Mouse (Mus musculus) bone marrow, adult 2 months (tissue): ENCODE results near the gene Fanci.

ENCODE experiments used
- CTCF ChIP-seq: fragments of 200-500 bp; IDR thresholded peaks from 2 replicates; pipeline ENCODE4 v1.5.1; 2011; ENCODE audit warnings: low read length, control low read depth; ENCODE audit not compliant: control insufficient read depth, insufficient read depth
- POLR2A ChIP-seq: fragments of 200-500 bp; IDR thresholded peaks from 2 replicates; pipeline ENCODE4 v1.6.1; 2011; ENCODE audit warnings: low read depth, mild to moderate bottlenecking, control low read depth, low read length, borderline replicate concordance; ENCODE audit not compliant: control insufficient read depth

DNA sequence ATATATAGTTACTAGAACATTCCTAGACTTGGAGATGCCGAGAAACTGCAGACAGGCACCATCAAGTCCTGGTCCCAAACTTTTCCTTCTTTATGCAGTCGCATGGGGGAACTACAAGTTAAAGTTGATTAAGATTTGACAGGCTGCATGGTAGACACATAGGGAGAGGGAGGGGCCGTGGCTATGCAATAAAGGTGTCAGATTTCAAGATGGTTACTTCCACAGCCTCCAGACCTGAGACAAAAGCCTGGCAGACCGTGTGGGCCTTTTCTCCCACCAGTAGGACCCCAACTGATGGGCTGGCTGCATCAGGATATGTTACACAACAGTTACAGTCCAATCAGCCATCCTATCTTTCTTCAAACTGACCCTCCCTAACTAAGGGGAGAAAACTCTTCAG is 22.3 kb upstream of the Fanci start:
- TF ChIP-seq POLR2A = no peak
- TF ChIP-seq CTCF = no peak
